Mouse (Mus musculus) heart, postnatal 0 days (tissue): ENCODE results near the gene Sik3.

Experiments used
- CTCF ChIP-seq: IDR thresholded peaks from 2 replicates; pipeline ENCODE4 v1.5.1; 2016; ENCODE audit warnings: antibody characterized with exemption, control low read depth, low read depth
- EP300 ChIP-seq: IDR thresholded peaks from 2 replicates; pipeline ENCODE4 v1.6.1; 2016; ENCODE audit warnings: antibody characterized with exemption, low read depth

- TF ChIP-seq EP300, result no peak
- peak; percentile 38; the same call in 1 of the 2 replicates for TF ChIP-seq CTCF
These were observed 173.8 kb downstream of the Sik3 start for GRCm38 (mm10) chr9:46186387-46186786.
